Mouse (Mus musculus) heart, postnatal 0 days (tissue): ENCODE measurements around the gene Gpr155. TPM values are rescaled to one million over a fixed set of nuclear protein-coding genes. Genes with fewer than 3 reads are reported as not detected.

Experiments
- ATAC-seq: fragments of 200-750 bp; cut with Nextera tagmentation; 2 replicates; pipeline ENCODE4 v1.8.0; 2017; ENCODE audit warnings: low read depth, moderate number of reproducible peaks, moderate library complexity; ENCODE audit not compliant: insufficient read depth
- DNase-seq: peaks from one replicate; pipeline ENCODE4 v3.0.0-alpha.2; 2016; ENCODE audit warnings: low spot score
- H3K27ac ChIP-seq: fragments of 300-500 bp; sonication (generic); 2 replicates; pipeline ENCODE4 v1.5.1; 2014; ENCODE audit warnings: low read depth, mild to moderate bottlenecking
- H3K27me3 ChIP-seq: fragments of 300-500 bp; sonication (generic); 2 replicates; pipeline ENCODE4 v1.6.1; 2014; ENCODE audit warnings: low read length, mixed read lengths; ENCODE audit not compliant: control insufficient read depth, insufficient read depth
- H3K36me3 ChIP-seq: fragments of 300-500 bp; sonication (generic); replicated peaks from 2 replicates; pipeline ENCODE4 v1.6.1; 2014; ENCODE audit warnings: low read length, mixed read lengths; ENCODE audit not compliant: control insufficient read depth, insufficient read depth
- H3K4me1 ChIP-seq: fragments of 300-500 bp; sonication (generic); 2 replicates; pipeline ENCODE4 v1.6.1; 2014; ENCODE audit warnings: antibody characterized with exemption; ENCODE audit not compliant: control insufficient read depth, insufficient read depth
- H3K4me2 ChIP-seq: fragments of 300-500 bp; sonication (generic); 2 replicates; pipeline ENCODE4 v1.6.1; 2014; ENCODE audit warnings: low read depth, mild to moderate bottlenecking, low read length, moderate library complexity
- H3K4me3 ChIP-seq: fragments of 300-500 bp; sonication (generic); 2 replicates; pipeline ENCODE4 v1.5.1; 2014; ENCODE audit warnings: low read depth, low read length
- H3K9ac ChIP-seq: fragments of 300-500 bp; sonication (generic); replicated peaks from 2 replicates; pipeline ENCODE4 v1.6.1; 2014; ENCODE audit warnings: low read depth, low read length, mixed read lengths
- H3K9me3 ChIP-seq: fragments of 300-500 bp; sonication (generic); replicated peaks from 2 replicates; pipeline ENCODE4 v1.6.1; 2016; ENCODE audit warnings: low read length; ENCODE audit not compliant: control insufficient read depth
- CTCF ChIP-seq: IDR thresholded peaks from 2 replicates; pipeline ENCODE4 v1.5.1; 2016; ENCODE audit warnings: antibody characterized with exemption, control low read depth, low read depth
- EP300 ChIP-seq: IDR thresholded peaks from 2 replicates; pipeline ENCODE4 v1.6.1; 2016; ENCODE audit warnings: antibody characterized with exemption, low read depth
- WGBS: fragments of 180-500 bp; shearing (Covaris S2); extraction: QIAGEN DNeasy Blood & Tissue Kit; methylation state at CpG from one replicate; pipeline ENCODE4 v1.1.7; 2014; 5-methylcytosine and 5-hydroxymethylcytosine counted together
- polyA plus RNA-seq: library from polyadenylated mRNA; unstranded; fragments of >200 nt; fragmentation: Nextera tagmentation; extraction: Ambion mirVana; gene quantifications from 2 replicates; pipeline ENCODE4 v1.2.1, GENCODE M21; 2015
- total RNA-seq: library from RNA; depleted of rRNA; stranded (reverse); fragments of >200 nt; gene quantifications from 2 replicates; pipeline ENCODE4 v1.2.3, GENCODE M21; 2014; ENCODE audit warnings: low replicate concordance

Gene Gpr155
- total and polyA plus RNA-seq, 2 experiments from 2014 or later: 8.5 to 11.3 TPM

DNA sequence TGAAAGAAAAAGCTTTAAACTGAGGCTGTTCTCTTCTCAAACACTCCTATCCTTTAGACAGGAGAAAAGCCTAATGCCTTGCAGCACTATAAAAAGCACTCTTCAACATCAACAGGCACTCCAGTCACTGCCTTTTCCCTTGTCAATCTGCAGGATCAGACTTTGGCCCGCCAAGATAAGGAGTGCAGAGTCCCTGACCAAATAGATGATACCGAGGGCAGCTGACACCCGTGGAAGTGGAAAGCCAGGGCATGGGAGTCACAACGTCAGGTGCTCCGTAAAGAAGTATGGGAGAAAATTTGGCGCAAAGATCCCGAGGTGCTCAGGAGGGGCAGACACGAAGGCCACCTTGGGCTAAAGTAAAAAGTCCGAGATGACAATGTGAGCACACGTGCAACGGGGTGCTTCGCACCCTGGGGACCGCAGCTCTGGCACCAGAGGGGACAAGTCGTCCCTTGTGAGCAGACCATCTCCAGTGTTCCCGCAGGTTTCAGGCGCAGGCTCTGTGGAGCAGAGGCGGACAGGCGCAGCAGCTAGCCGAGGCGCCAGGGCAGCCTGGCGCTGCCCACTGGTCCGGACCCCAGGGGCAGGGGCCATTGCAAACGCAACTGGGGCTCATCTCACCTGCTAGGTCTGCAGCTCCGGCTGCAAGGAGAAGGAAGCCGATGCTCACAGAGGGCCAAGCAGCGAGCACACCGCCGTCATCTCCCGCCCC lies 574 bp downstream of the Gpr155 start:
- ATAC-seq: peak; percentile 19
- Histone ChIP-seq H3K27ac (peak overlapping the region; percentile 64), H3K4me3 (peak overlapping the region; percentile 62), H3K4me1 (peaks cover 8% of the 10 kb centered on the region; the same call in 1 of the 2 replicates), H3K4me2 (peak overlapping the region; percentile 93), H3K9me3 (no peaks in the 10 kb centered on the region), H3K27me3 (no peaks in the 10 kb centered on the region), H3K9ac (peak overlapping the region; percentile 48; the same call in 1 of the 2 replicates), H3K36me3 (no peaks in the 10 kb centered on the region)
- DNase-seq: no peak
- TF ChIP-seq CTCF (no peak), EP300 (no peak)
- WGBS: 2% methylated on average over 29 of the region's 29 CpGs

DNA sequence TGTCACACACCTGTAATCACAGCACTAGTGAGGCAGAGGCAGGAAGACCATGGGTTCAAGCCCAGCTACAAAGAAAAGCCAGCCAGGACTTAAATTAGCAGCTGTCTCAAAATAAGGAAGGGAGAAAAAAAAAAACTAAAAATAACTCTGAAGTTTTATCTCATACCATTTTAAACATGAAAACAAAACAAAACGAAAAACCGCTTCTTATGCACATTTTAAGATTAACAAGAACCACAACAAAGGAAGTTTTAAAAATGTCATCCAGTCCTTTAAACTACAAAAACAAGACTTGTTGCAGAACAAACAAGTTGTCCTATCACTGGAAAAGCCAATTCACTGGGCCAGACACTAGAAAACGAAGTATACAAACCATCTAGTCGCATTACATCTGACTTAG lies 1.2 kb downstream of the Gpr155 start:
- 68% methylated on average over 4 of the region's 4 CpGs for WGBS
- Histone ChIP-seq H3K4me1 (peaks cover 8% of the 10 kb centered on the region; the same call in 1 of the 2 replicates), H3K9ac (no peak overlapping the region)

GRCm38 (mm10) chr2:73380298-73380975 lies 5.9 kb downstream of the Gpr155 start:
- Histone ChIP-seq H3K4me1 (peaks cover 5% of the 10 kb centered on the region; the same call in 1 of the 2 replicates), H3K27me3 (no peaks in the 10 kb centered on the region), H3K4me2 (no peak overlapping the region), H3K4me3 (no peak overlapping the region), H3K36me3 (no peaks in the 10 kb centered on the region), H3K27ac (no peak overlapping the region), H3K9ac (no peak overlapping the region), H3K9me3 (no peaks in the 10 kb centered on the region)
- 56% methylated on average over 9 of the region's 9 CpGs for WGBS
- DNase-seq (no peak), ATAC-seq (no peak; the same call in 1 of the 2 replicates)
- no peak for TF ChIP-seq EP300
- TF ChIP-seq CTCF: no peak

More for the DNA sequence above, 1.2 kb downstream of the Gpr155 start:
- Histone ChIP-seq H3K4me2 (peak overlapping the region; percentile 93), H3K4me3 (peak overlapping the region; percentile 62), H3K9me3 (no peaks in the 10 kb centered on the region), H3K36me3 (no peaks in the 10 kb centered on the region), H3K27ac (peak overlapping the region; percentile 64; the same call in 1 of the 2 replicates), H3K27me3 (no peaks in the 10 kb centered on the region)
- TF ChIP-seq CTCF (no peak), EP300 (no peak)
- ATAC-seq (no peak), DNase-seq (no peak)

- Histone ChIP-seq H3K4me2 (no peak overlapping the region), H3K4me3 (no peak overlapping the region), H3K4me1 (0 out of 2 replicates have a peak, but pooled peaks cover 3% of the 10 kb centered on the region), H3K27me3 (no peaks in the 10 kb centered on the region), H3K9me3 (no peaks in the 10 kb centered on the region), H3K9ac (no peak overlapping the region), H3K27ac (no peak overlapping the region), H3K36me3 (no peaks in the 10 kb centered on the region)
- DNase-seq (no peak), ATAC-seq (no peak)
- TF ChIP-seq EP300: no peak
- TF ChIP-seq CTCF: no peak
- 75% methylated on average over 5 of the region's 5 CpGs for WGBS
Observed at GRCm38 (mm10) chr2:73379656-73380055, 6.7 kb downstream of the Gpr155 start.

- Histone ChIP-seq H3K9me3 (no peaks in the 10 kb centered on the region), H3K27ac (no peak overlapping the region), H3K9ac (no peak overlapping the region), H3K36me3 (no peaks in the 10 kb centered on the region), H3K27me3 (no peaks in the 10 kb centered on the region), H3K4me2 (no peak overlapping the region), H3K4me1 (no peaks in the 10 kb centered on the region), H3K4me3 (no peak overlapping the region)
- no peak for ATAC-seq
- 85% methylated on average over 5 of the region's 5 CpGs for WGBS
- TF ChIP-seq EP300: no peak
- TF ChIP-seq CTCF: no peak
- no peak for DNase-seq
Observed at GRCm38 (mm10) chr2:73378326-73378725, 8.0 kb downstream of the Gpr155 start.
